Mouse (Mus musculus): ENCODE measurements around the gene Rhd.
"Not testable (repeated sequence)": the region's sequence is repeated elsewhere in the genome, so short reads cannot be mapped to it uniquely, and the experiment has no call there.

Rhd gene

DNA sequence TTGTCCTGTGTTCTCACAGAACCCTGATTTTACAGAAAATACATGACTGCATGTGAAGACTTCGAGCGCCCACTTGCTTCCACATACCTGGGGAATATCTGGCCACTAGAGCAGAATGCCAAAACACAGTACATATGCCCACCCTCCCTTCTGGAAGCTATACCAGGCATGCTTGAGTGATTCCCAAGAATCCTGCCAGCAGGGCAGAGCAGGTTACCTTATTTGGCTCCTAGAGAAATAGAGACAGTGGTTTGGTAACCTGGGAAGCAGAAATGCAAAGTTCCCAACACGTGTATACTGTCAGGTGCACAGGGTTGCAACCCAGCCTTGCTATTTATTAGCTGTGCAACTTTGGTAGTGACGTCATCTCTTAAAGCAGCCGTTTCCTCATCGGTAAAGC, 2.5 kb upstream of the Rhd start:
- no peak for DNase-seq

GRCm38 (mm10) chr4:134862996-134863395, 1.3 kb upstream of the Rhd start:
- DNase-seq, result no peak

DNA sequence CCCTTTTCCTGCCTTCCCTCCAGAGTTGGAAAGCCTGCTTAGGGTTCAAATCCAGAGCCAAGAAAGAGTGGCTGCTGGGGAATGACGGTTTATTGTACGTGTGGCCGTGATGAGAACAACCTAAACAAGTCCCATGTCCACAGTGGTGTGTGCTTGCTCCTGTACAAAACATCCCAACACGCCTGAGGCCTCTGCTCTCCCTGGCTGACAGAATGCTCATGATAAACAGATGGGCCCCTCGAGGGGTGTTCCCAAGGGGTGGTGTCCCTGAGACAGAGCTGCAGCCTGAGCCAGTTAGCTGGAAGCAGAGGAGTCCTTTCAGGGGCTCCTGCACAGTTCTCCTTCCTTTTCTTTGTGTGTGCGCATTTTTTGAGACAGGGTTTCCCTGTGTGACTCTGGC, 1.0 kb downstream of the Rhd start:
- DNase-seq, result no peak

DNA sequence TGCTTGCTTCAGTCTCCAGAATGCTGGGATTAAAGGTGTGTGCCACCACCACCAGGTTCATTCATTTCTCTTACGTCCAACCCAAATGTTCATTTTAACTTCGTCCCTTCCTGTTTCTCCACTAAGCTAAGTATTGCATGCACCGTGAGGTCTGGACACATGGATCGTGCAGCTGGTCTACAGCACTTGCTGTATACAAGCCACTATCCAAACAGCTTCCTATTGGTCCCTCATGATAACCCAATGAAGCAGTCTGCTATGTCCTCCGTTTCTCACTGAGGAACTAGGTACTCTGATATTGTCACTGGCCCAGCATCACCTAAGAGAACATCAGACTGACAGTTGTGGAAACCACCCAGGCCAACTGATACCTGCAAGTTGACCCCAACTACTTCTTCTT, 1.5 kb downstream of the Rhd start:
- no peak for DNase-seq

DNA sequence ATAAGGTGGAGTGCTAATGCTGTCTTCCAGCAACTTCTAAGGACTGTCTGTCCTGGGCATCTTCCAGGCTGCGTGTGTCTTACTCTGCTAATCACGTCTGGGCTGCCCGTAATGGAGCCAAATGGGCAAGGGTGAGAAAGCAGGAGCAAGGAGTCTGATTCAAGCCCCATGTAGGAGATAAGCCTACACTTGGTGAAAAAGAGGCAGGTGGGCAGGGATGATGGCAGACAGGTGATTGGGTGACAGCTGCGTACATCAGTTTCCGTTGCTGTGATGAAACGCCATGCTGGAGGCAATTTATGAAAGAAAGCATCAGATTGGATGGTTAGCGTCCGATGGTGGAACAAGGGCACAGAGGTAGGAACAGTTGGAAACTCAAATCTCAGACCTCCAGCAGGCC, 2.9 kb downstream of the Rhd start:
- no peak for DNase-seq

DNA sequence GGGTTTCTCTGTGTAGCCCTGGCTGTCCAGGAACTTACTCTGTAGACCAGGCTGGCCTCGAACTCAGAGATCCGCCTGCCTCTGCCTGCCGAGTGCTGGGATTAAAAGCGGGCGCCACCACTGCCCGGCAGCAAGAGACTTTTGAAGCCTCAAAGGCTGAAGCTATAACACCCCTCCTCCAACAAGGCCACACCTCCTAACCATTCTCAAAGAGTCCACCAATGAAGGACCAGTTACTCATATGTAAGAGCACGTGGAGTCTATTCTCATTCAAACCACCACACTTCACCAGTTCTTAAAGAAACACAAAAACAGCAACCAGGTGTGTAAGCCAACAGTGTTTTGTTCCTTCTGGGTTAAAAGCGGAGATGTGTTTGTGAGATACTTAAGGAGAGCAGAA, 3.3 kb downstream of the Rhd start:
- DNase-seq, result no peak

GRCm38 (mm10) chr4:134868065-134868464, 3.7 kb downstream of the Rhd start:
- no peak for DNase-seq

DNA sequence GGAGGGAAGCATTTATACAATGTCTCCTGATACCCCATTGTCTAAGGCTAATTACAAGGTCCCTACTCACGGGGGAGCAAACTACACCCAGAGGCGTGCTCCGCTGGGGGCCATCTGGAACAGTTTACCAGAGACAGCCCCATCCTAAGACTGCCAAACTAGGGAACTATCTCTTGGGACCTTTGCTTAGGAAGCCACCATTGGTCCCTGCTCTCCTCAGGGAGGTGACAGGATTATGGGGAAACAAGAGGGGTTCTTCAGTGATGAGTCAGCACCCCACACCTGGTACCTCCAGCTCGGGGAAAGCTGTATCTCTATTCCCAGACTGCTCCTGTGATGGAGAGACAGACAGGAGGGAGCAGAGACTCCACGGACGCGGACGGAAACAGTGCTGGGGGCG, 4.2 kb downstream of the Rhd start:
- DNase-seq, result no peak

GRCm38 (mm10) chr4:134869068-134869730, 4.9 kb downstream of the Rhd start:
- DNase-seq, result no peak

DNA sequence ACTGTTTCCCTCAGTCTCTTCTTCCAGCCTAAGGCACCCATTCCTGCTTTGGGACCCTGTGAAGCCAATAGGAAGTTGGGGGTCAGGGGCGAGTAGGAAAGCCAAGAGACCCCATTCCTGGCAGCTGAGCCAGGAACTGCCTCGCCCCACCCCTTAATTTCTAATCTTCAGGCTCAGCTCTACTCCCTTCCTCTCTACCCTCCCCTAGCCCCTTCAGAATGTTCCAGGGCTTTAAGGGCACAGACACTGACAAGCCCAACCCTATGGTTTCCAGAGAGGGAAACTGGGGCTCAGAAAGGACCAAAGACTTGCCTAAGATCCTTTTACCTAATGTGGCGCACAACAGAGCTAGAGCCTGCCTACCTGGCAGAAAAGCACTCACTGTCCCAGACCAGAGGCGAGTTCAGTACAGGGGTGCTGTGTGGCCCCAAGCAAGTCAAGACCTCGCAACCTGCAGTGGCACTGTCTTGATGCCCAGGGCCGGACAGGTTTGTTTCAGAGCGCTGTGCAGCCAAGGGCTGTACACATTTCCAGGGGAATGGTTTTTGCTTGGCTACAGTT, 5.6 kb downstream of the Rhd start:
- no peak for DNase-seq

- no peak for DNase-seq
Measured at GRCm38 (mm10) chr4:134871477-134871876, 7.1 kb downstream of the Rhd start.

- no peak for DNase-seq
Measured at GRCm38 (mm10) chr4:134871950-134872349, 7.6 kb downstream of the Rhd start.

DNA sequence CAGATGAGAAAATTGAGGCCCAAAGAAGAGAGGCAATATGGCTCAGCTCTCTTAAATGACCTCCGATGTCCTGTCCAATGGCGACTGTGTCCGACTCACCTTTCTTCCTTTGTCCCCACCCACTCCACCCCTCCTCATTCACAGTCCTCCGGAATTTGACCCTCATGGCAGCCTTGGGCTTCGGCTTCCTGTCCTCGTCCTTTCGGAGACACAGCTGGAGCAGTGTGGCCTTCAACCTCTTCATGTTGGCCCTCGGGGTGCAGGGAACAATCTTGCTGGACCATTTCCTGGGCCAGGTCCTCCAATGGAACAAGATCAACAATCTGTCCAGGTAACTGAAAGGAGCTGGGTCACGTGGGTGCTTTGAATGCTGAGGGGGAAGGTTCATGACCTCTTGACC, 11.8 kb downstream of the Rhd start:
- DNase-seq, result no peak

- DNase-seq, result peak; percentile 59
Measured at GRCm38 (mm10) chr4:134879410-134879981, 15.2 kb downstream of the Rhd start.

GRCm38 (mm10) chr4:134880041-134880440, 15.7 kb downstream of the Rhd start:
- DNase-seq, result no peak

GRCm38 (mm10) chr4:134883266-134883665, 18.9 kb downstream of the Rhd start:
- DNase-seq, result no peak

DNA sequence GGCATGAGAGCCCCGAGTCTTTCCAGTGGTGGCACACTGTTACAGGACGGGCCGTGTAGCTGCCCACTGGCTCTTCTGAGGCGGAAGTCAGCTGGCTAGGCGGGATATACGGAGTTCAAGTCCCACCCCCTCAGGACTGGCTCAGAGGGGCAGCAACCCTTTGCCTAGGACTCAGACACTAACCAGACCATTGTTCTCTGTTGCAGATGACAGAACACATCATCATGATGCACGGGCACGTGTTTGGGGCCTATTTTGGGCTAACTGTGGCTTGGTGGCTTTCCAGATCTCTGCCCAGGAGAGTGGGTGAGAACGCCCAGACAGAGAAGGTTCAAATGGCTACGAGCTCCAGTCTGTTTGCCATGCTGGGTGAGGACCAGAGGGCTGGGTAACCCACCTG, 19.5 kb downstream of the Rhd start:
- DNase-seq, result no peak

DNA sequence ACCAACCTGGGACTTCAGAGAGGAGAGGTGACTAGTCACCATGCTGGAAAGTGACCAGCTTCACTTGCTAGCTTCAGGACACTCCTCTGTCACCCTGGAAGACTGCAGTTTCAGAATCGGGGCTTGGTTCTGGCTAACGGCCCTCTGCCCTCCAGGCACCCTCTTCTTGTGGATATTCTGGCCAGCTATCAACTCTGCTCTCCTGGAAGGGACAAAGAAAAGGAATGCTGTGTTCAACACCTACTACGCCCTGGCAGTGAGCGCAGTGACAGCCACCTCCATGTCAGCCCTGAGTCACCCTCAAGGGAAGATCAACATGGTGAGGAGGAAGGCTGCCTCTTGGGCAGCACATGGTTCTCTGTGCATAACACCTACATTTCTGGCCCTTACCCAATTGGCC, 20.0 kb downstream of the Rhd start:
- no peak for DNase-seq

DNA sequence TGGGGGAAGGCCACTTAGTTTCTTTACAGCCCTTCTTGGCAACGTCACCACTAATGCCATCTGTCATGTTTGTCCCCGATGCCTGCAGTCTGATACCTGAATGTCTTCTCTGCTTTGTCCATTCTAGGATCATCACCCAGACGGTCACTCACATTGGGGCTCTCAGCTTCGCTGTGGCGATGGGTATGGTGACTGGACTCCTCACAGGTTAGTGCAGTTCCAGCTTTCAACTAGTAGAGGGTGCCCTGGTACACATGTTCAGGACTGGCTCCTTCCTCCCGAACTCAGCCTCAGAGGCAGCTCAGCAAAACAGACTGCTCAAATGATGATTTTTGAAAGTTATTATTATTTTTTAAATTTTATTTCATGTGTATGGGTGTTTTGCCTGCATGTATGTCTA, 27.8 kb downstream of the Rhd start:
- DNase-seq, result peak; percentile 50

DNA sequence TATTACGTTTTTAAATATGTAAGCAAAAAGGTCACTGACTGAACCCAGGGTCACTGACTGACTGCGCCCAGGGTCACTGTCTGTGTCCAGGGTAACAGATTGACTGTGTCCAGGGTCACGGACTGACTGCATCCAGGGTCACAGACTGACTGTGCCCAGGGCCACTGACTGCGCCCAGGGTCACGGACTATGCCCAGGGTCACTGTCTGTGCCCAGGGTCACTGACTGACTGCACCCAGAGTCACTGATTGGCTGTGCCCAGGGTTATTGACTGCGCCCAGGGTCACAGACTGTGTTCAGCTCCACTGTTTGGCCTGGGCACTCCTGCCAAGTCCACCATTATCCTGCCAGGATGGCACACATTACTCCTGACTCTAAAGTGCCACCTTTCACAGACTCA, 32.9 kb downstream of the Rhd start:
- no peak for DNase-seq

GRCm38 (mm10) chr4:134901126-134901525, 36.8 kb downstream of the Rhd start:
- no peak for DNase-seq

DNA sequence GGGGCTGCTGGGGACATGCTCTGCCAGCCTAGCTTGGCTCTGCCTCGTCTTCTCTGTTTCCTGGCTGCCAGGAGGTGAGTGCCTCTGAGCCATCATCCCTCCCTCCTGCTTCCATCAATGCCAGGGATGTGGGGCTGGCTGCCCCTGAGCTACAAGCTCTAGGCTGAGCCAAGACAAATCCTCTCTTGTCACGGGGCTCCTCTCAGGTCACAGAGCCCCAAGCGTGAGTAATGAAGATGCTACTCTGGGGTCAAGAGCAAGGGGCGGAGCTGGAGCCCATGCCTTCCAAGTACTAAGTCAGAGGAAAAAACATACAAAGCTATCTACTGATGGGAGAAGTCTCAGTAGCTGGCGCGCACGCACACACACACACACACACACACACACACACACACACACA, 38.7 kb downstream of the Rhd start:
- DNase-seq, result no peak

GRCm38 (mm10) chr4:134911406-134911805, 47.1 kb downstream of the Rhd start:
- DNase-seq, result not testable (repeated sequence)

- peak; percentile 20 for DNase-seq
Measured at GRCm38 (mm10) chr4:134913413-134913812, 49.1 kb downstream of the Rhd start.

Data from right cerebral cortex, postnatal 25 days (tissue).